Mouse (Mus musculus): ENCODE measurements at regions not wholly inside any gene's neighbourhood (a gene's known extent, or its start where the extent isn't known, plus 50 kb on each side); places are given as distances from the start of the nearest gene placed in this dataset.

GRCm38 (mm10) chr3:8001027-8001426 is 1380.8 kb upstream of the 1700008P02Rik start:
- DNase-seq: no peak

DNA sequence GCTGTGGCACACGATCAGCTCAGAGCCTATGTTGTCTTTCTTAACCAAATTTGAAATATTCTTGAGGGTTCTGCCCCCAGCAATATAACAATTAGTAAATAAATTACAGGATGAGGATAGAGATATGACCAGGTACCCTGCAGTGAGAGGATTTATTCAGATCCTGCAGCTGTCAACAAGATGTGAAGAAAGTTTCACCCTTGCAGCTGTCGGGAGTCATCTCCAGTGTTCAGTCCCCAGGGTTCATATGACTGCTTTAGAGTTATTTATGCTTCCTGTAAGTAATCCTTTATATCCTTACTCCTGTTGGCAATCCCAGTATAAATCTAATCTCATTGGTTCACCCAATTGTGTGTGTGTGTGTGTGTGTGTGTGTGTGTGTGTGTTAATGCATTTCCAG is 1372.1 kb upstream of the 1700008P02Rik start:
- no peak for DNase-seq

DNA sequence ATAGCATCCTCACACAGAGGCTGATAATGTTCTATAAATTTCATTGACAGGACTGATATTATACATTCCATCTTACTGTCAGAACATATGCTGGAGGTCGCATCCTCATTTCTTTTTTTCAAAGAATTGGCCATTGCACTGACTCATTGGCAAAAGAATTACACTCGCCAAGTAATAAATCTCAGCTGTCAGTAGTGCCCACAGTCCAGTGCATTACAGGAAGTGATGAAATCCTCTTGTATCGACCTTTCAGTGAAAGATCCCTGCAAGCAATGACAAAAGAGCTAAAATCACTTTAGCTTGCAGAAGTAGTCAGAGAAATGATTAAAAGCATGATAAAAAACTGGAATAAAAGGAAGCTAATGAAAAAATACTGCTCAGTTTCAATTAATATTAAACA is 1353.0 kb upstream of the 1700008P02Rik start:
- no peak for DNase-seq

GRCm38 (mm10) chr3:7953911-7954310 is 1333.7 kb upstream of the 1700008P02Rik start:
- no peak for DNase-seq

- no peak for DNase-seq
Observed at GRCm38 (mm10) chr3:7943646-7944381, 1323.6 kb upstream of the 1700008P02Rik start.

Measured in cerebellum, adult 8-10 months (tissue).